Mouse (Mus musculus) E14TG2a.4 (cell line): ENCODE data around the gene Vps33b.

ENCODE experiments used
- CTCF ChIP-seq: conservative IDR thresholded peaks from 2 replicates; pipeline ENCODE4 v1.5.1; 2014; ENCODE audit warnings: low read length
- NANOG ChIP-seq: IDR thresholded peaks from 2 replicates; pipeline ENCODE4 v1.6.1; 2014; ENCODE audit warnings: borderline replicate concordance, low read length, mixed read lengths
- POU5F1 ChIP-seq: IDR thresholded peaks from 2 replicates; pipeline ENCODE4 v1.6.1; 2014; ENCODE audit warnings: low read length, borderline replicate concordance

DNA sequence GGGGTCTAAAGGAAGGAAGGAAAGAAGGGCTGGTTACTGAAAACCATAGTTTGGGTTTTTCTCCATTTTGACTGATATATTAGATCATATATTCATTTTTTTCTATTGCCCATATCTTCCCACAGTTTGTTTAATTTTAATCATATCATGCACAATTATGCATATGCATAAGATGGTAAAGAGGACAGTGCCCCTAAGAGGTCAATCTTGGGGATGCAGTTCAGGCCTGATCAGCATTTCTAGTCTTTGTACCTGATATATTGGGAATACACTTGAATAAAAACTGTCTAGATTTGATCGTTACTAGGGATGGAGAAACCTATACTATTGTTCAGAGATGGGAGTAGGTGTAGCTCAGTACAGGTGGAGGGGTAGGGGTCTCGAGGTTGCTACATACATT lies 11.5 kb downstream of the Vps33b start:
- TF ChIP-seq CTCF, result no peak
- TF ChIP-seq POU5F1, result no peak
- no peak for TF ChIP-seq NANOG
